Mouse (Mus musculus): Measurements from ENCODE around the gene Nmbr. TPM values are rescaled to one million over a fixed set of nuclear protein-coding genes. Genes with fewer than 3 reads are reported as not detected.

Nmbr gene
- total RNA-seq, 2 experiments from 2014 or later = 0.41 TPM; not detected in 1

Other genes with a start within 250 kb of the Nmbr start
- 10 to 100 TPM in 1 of 2 experiments, 1 to 10 TPM in 1; 7.4 to 10.7 TPM for gene Adgrg6, start 159.9 kb upstream of the Nmbr start, total RNA-seq (2021)
- gene Vta1, start within 50 bp of the Nmbr start, total RNA-seq (2021) = 10 to 100 TPM; 45.4 to 47.6 TPM
- gene Gje1, start 12.6 kb downstream of the Nmbr start, total RNA-seq (2021) = not detected

Measured in heart, postnatal 4 days (tissue).